Mouse (Mus musculus): Measurements from ENCODE around the gene Tmeff1. TPM values are rescaled to one million over a fixed set of nuclear protein-coding genes. Genes with fewer than 3 reads are reported as not detected.
A peak's percentile ranks its signal among the peaks of the same experiment; 100 is the strongest.

Tmeff1 gene
- 0.48 TPM in 1 of 3 replicates, not detected in the others for total RNA-seq (2017)

- no peak for ATAC-seq (replicated peaks; ENCODE audit: insufficient number of reproducible peaks, low FRiP score, low TSS enrichment, poor library complexity, severe bottlenecking)
Observed at GRCm38 (mm10) chr4:48584421-48585240, at the start of gene Tmeff1. Tmeff1 (plus strand) TSS chr4:48585174.

- no peak for ATAC-seq (replicated peaks; ENCODE audit: insufficient number of reproducible peaks, low FRiP score, low TSS enrichment, poor library complexity, severe bottlenecking)
Observed at GRCm38 (mm10) chr4:48536275-48536674, 48.7 kb upstream of the Tmeff1 start.

- no peak for ATAC-seq (replicated peaks; ENCODE audit: insufficient number of reproducible peaks, low FRiP score, low TSS enrichment, poor library complexity, severe bottlenecking)
Observed at GRCm38 (mm10) chr4:48537024-48537423, 48.0 kb upstream of the Tmeff1 start.

GRCm38 (mm10) chr4:48538581-48538980 lies 46.4 kb upstream of the Tmeff1 start:
- ATAC-seq (replicated peaks; ENCODE audit: insufficient number of reproducible peaks, low FRiP score, low TSS enrichment, poor library complexity, severe bottlenecking): no peak

- ATAC-seq (replicated peaks; ENCODE audit: insufficient number of reproducible peaks, low FRiP score, low TSS enrichment, poor library complexity, severe bottlenecking): 0 out of 2 replicates have a peak, but pooled peaks have one; percentile 13
Observed at GRCm38 (mm10) chr4:48539841-48540575, 45.0 kb upstream of the Tmeff1 start, which contains the start of gene Msantd3. Msantd3 (plus strand) TSS chr4:48539935.

GRCm38 (mm10) chr4:48540576-48541111 lies 44.3 kb upstream of the Tmeff1 start:
- no peak for ATAC-seq (replicated peaks; ENCODE audit: insufficient number of reproducible peaks, low FRiP score, low TSS enrichment, poor library complexity, severe bottlenecking)

- no peak for ATAC-seq (replicated peaks; ENCODE audit: insufficient number of reproducible peaks, low FRiP score, low TSS enrichment, poor library complexity, severe bottlenecking)
Observed at GRCm38 (mm10) chr4:48541526-48542250, 43.3 kb upstream of the Tmeff1 start.

- ATAC-seq (replicated peaks; ENCODE audit: insufficient number of reproducible peaks, low FRiP score, low TSS enrichment, poor library complexity, severe bottlenecking): no peak
Observed at GRCm38 (mm10) chr4:48542351-48542750, 42.6 kb upstream of the Tmeff1 start.

GRCm38 (mm10) chr4:48543071-48543865 lies 41.7 kb upstream of the Tmeff1 start:
- ATAC-seq (replicated peaks; ENCODE audit: insufficient number of reproducible peaks, low FRiP score, low TSS enrichment, poor library complexity, severe bottlenecking): no peak

- no peak for ATAC-seq (replicated peaks; ENCODE audit: insufficient number of reproducible peaks, low FRiP score, low TSS enrichment, poor library complexity, severe bottlenecking)
Observed at GRCm38 (mm10) chr4:48544141-48544540, 40.8 kb upstream of the Tmeff1 start.

GRCm38 (mm10) chr4:48545966-48546365 lies 39.0 kb upstream of the Tmeff1 start:
- no peak for ATAC-seq (replicated peaks; ENCODE audit: insufficient number of reproducible peaks, low FRiP score, low TSS enrichment, poor library complexity, severe bottlenecking)

GRCm38 (mm10) chr4:48546568-48547496 lies 38.1 kb upstream of the Tmeff1 start:
- no peak for ATAC-seq (replicated peaks; ENCODE audit: insufficient number of reproducible peaks, low FRiP score, low TSS enrichment, poor library complexity, severe bottlenecking)

GRCm38 (mm10) chr4:48548393-48549045 lies 36.5 kb upstream of the Tmeff1 start:
- no peak for ATAC-seq (replicated peaks; ENCODE audit: insufficient number of reproducible peaks, low FRiP score, low TSS enrichment, poor library complexity, severe bottlenecking)

GRCm38 (mm10) chr4:48549661-48550060 lies 35.3 kb upstream of the Tmeff1 start:
- no peak for ATAC-seq (replicated peaks; ENCODE audit: insufficient number of reproducible peaks, low FRiP score, low TSS enrichment, poor library complexity, severe bottlenecking)

- no peak for ATAC-seq (replicated peaks; ENCODE audit: insufficient number of reproducible peaks, low FRiP score, low TSS enrichment, poor library complexity, severe bottlenecking)
Observed at GRCm38 (mm10) chr4:48552486-48553064, 32.4 kb upstream of the Tmeff1 start.

GRCm38 (mm10) chr4:48554132-48554531 lies 30.8 kb upstream of the Tmeff1 start:
- peak; percentile 66; the same call in 1 of the 2 replicates for ATAC-seq (replicated peaks; ENCODE audit: insufficient number of reproducible peaks, low FRiP score, low TSS enrichment, poor library complexity, severe bottlenecking)

Measured in monocyte, adult 5-6 weeks (primary cell).